30 mouse cellular contexts compared by ENCODE assay signal in the genomic region with DNA sequence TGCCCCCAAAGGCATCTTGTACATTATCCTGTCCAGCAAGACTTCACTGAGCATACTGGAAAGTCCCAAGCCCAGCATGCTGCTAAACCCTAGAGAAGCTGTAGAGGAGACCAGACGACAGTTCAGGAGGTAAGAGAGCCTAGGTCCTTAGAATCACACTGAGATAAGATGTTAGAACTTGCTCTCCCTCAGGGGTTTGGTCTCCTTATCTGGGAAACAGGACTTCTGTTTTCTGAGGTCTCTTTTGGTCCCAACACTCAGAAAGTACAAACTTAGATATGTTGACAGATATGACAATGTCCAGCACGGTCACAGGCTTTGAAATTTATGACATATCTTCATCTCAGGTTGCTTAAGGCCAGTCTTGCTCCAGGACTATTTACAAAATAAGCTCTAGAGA. TPM values are rescaled to one million over a fixed set of nuclear protein-coding genes. Genes with fewer than 3 reads are reported as not detected.
"Had no signal": no experiment of that assay in that cellular context is flagged by ENCODE, and none has a peak within 500 bp of the region (broad histone marks: within the 10 kb centered on the region; RNA-seq: fewer than 3 reads in every experiment).

No protein-coding gene starts in this region.

- H3K36me3 ChIP-seq: embryonic facial prominence, embryonic 10.5 days; embryonic facial prominence, embryonic 12.5 days; embryonic facial prominence, embryonic 13.5 days; embryonic facial prominence, embryonic 15.5 days; forebrain, embryonic 10.5 days; forebrain, embryonic 12.5 days; forebrain, embryonic 15.5 days had no signal

- H3K27me3 ChIP-seq: embryonic facial prominence, embryonic 12.5 days; embryonic facial prominence, embryonic 13.5 days; embryonic facial prominence, embryonic 15.5 days; forebrain, embryonic 13.5 days; forebrain, embryonic 15.5 days had no signal

- DNase-seq: cerebellum, adult 8-10 months; cerebellum, adult 9-10 months; cerebellum, adult 9-11 months; cerebellum, postnatal 10 days; cerebellum, postnatal 14 days; cerebellum, postnatal 25 days; cerebellum, postnatal 36 days; embryo, embryonic 11 days; forebrain, postnatal 0 days; gastrocnemius, adult 2 months; gastrocnemius, postnatal 10 days; gastrocnemius, postnatal 14 days; gastrocnemius, postnatal 25 days; gastrocnemius, postnatal 36 days; heart, adult 11 months; heart, adult 18-20 months had no signal

- H3K4me3 ChIP-seq: embryonic facial prominence, embryonic 10.5 days; embryonic facial prominence, embryonic 12.5 days; embryonic facial prominence, embryonic 13.5 days; embryonic facial prominence, embryonic 15.5 days; erythroblast, embryonic 14.5 days; forebrain, embryonic 10.5 days; forebrain, embryonic 12.5 days; forebrain, embryonic 13.5 days; forebrain, embryonic 15.5 days; gastrocnemius, adult 2 months had no signal

- H3K4me1 ChIP-seq: embryonic facial prominence, embryonic 12.5 days; embryonic facial prominence, embryonic 13.5 days; embryonic facial prominence, embryonic 15.5 days; forebrain, embryonic 13.5 days had no signal

- H3K27ac ChIP-seq: embryonic facial prominence, embryonic 10.5 days; embryonic facial prominence, embryonic 12.5 days; embryonic facial prominence, embryonic 13.5 days; embryonic facial prominence, embryonic 15.5 days; forebrain, embryonic 10.5 days; forebrain, embryonic 12.5 days; forebrain, embryonic 13.5 days; forebrain, embryonic 15.5 days; gastrocnemius, adult 2 months had no signal

- H3K4me2 ChIP-seq: embryonic facial prominence, embryonic 12.5 days; embryonic facial prominence, embryonic 13.5 days; embryonic facial prominence, embryonic 15.5 days; forebrain, embryonic 12.5 days; forebrain, embryonic 13.5 days; forebrain, embryonic 15.5 days had no signal

- H3K9ac ChIP-seq: embryonic facial prominence, embryonic 12.5 days; embryonic facial prominence, embryonic 13.5 days; embryonic facial prominence, embryonic 15.5 days; forebrain, embryonic 12.5 days; forebrain, embryonic 13.5 days; forebrain, embryonic 15.5 days; forebrain, postnatal 0 days had no signal

- ATAC-seq: forebrain, embryonic 13.5 days; forebrain, embryonic 14.5 days; forebrain, embryonic 15.5 days; forebrain, embryonic 16.5 days; forebrain, postnatal 0 days had no signal

- H3K9me3 ChIP-seq: embryonic facial prominence, embryonic 10.5 days; embryonic facial prominence, embryonic 12.5 days; embryonic facial prominence, embryonic 13.5 days; embryonic facial prominence, embryonic 15.5 days; forebrain, embryonic 10.5 days; forebrain, embryonic 12.5 days; forebrain, embryonic 13.5 days; forebrain, embryonic 15.5 days had no signal

RNA-seq across cellular contexts. Expression of a gene that starts 12.7 kb away (rescaled TPM):
- total RNA-seq: gastrocnemius, adult 18-20 months; gastrocnemius, adult 2 months; gastrocnemius, adult 8-10 months; gastrocnemius, postnatal 25 days; gastrocnemius, postnatal 36 days had no signal

RNA-seq across cellular contexts. Expression of a gene that starts 32.5 kb away (rescaled TPM):
- polyA plus RNA-seq: forebrain, embryonic 11.5 days; forebrain, embryonic 12.5 days; forebrain, embryonic 13.5 days; forebrain, embryonic 14.5 days; forebrain, embryonic 15.5 days; forebrain, embryonic 16.5 days; forebrain, postnatal 0 days had no signal
